Mouse (Mus musculus): ENCODE data around the gene Ky. TPM values are rescaled to one million over a fixed set of nuclear protein-coding genes. Genes with fewer than 3 reads are reported as not detected.

Ky gene
- total RNA-seq, 2 experiments from 2014 or later = 97.3 to 101 TPM

GRCm38 (mm10) chr9:102544773-102545366, 39.3 kb downstream of the Ky start:
- H3K27ac ChIP-seq = peak overlapping the region; percentile 31; the same call in 1 of the 2 replicates
- intact Hi-C loops (cut with DNase I) = no loop called here
- H3K4me3 ChIP-seq = peak overlapping the region; percentile 50
- TF ChIP-seq CTCF (IDR thresholded peaks at IDR 0.05) = no peak; the same call in none of the 2 replicates
- DNase-seq = peak; percentile 80

- DNase-seq = no peak
- TF ChIP-seq CTCF (IDR thresholded peaks at IDR 0.05) = no peak
- Histone ChIP-seq H3K4me3 (no peak overlapping the region; the same call in 1 of the 2 replicates), H3K27ac (peak overlapping the region; percentile 31; the same call in 1 of the 2 replicates)
- intact Hi-C loops (cut with DNase I) = no loop called here
These were observed 40.1 kb downstream of the Ky start for GRCm38 (mm10) chr9:102545406-102546255.

GRCm38 (mm10) chr9:102546256-102547027, 40.9 kb downstream of the Ky start:
- no peak overlapping the region for H3K27ac ChIP-seq
- TF ChIP-seq CTCF (IDR thresholded peaks at IDR 0.05) = no peak
- DNase-seq = no peak
- no peak overlapping the region for H3K4me3 ChIP-seq
- intact Hi-C loops (cut with DNase I) = no loop called here

- Histone ChIP-seq H3K27ac (no peak overlapping the region), H3K4me3 (no peak overlapping the region)
- intact Hi-C loops (cut with DNase I) = no loop called here
- DNase-seq = no peak
- TF ChIP-seq CTCF (IDR thresholded peaks at IDR 0.05) = no peak
These were observed 41.4 kb downstream of the Ky start for GRCm38 (mm10) chr9:102547028-102547354.

- intact Hi-C loops (cut with DNase I) = no loop called here
- Histone ChIP-seq H3K4me3 (no peak overlapping the region), H3K27ac (no peak overlapping the region)
- no peak for TF ChIP-seq CTCF (IDR thresholded peaks at IDR 0.05)
- DNase-seq = no peak
These were observed 43.7 kb downstream of the Ky start for GRCm38 (mm10) chr9:102549211-102549610.

GRCm38 (mm10) chr9:102551771-102552170, 46.2 kb downstream of the Ky start:
- Histone ChIP-seq H3K4me3 (no peak overlapping the region), H3K27ac (no peak overlapping the region)
- DNase-seq = no peak
- intact Hi-C loops (cut with DNase I) = no loop called here
- TF ChIP-seq CTCF (IDR thresholded peaks at IDR 0.05) = no peak

- no peak for DNase-seq
- no peak overlapping the region for H3K4me3 ChIP-seq
- H3K27ac ChIP-seq = no peak overlapping the region
- intact Hi-C loops (cut with DNase I) = no loop called here
- TF ChIP-seq CTCF (IDR thresholded peaks at IDR 0.05) = no peak
These were observed 48.2 kb downstream of the Ky start for GRCm38 (mm10) chr9:102553781-102554180.

- DNase-seq = no peak
- intact Hi-C loops (cut with DNase I) = no loop called here
- 0 out of 2 replicates have a peak, but pooled peaks have one; percentile 2 for TF ChIP-seq CTCF (IDR thresholded peaks at IDR 0.05)
- H3K27ac ChIP-seq = no peak overlapping the region
- no peak overlapping the region for H3K4me3 ChIP-seq
These were observed 52.9 kb downstream of the Ky start for GRCm38 (mm10) chr9:102558463-102558862.

- H3K27ac ChIP-seq = no peak overlapping the region
- TF ChIP-seq CTCF (IDR thresholded peaks at IDR 0.05) = no peak
- H3K4me3 ChIP-seq = no peak overlapping the region
- DNase-seq = peak; percentile 40
- intact Hi-C loops (cut with DNase I) = no loop called here
These were observed 67.3 kb downstream of the Ky start for GRCm38 (mm10) chr9:102572888-102573287.

- H3K27ac ChIP-seq = no peak overlapping the region
- intact Hi-C loops (cut with DNase I) = no loop called here
These were observed 71.9 kb downstream of the Ky start for GRCm38 (mm10) chr9:102577480-102577879.

GRCm38 (mm10) chr9:102581921-102582469, 76.4 kb downstream of the Ky start:
- intact Hi-C loops (cut with DNase I) = no loop called here

More at GRCm38 (mm10) chr9:102577480-102577879, 71.9 kb downstream of the Ky start:
- H3K4me3 ChIP-seq = no peak overlapping the region
- no peak for DNase-seq
- TF ChIP-seq CTCF (IDR thresholded peaks at IDR 0.05) = no peak

GRCm38 (mm10) chr9:102587347-102587746, 81.8 kb downstream of the Ky start:
- intact Hi-C loops (cut with DNase I) = no loop called here
- Histone ChIP-seq H3K27ac (no peak overlapping the region), H3K4me3 (no peak overlapping the region)
- no peak for DNase-seq
- no peak for TF ChIP-seq CTCF (IDR thresholded peaks at IDR 0.05)

More at GRCm38 (mm10) chr9:102581921-102582469, 76.4 kb downstream of the Ky start:
- Histone ChIP-seq H3K27ac (no peak overlapping the region), H3K4me3 (no peak overlapping the region)
- no peak for TF ChIP-seq CTCF (IDR thresholded peaks at IDR 0.05)
- no peak for DNase-seq
